21 mouse cellular contexts compared by ENCODE assay signal in genomic region chr19:5187439-5187838, GRCm38 (mm10).
DNase-seq lines count a peak whose midpoint lies in the region; ATAC-seq and TF ChIP-seq lines count a peak whose summit lies in the region.
"Had no signal": no experiment of that assay in that cellular context is flagged by ENCODE, and none has a peak within 500 bp of the region (broad histone marks: within the 10 kb centered on the region; RNA-seq: fewer than 3 reads in every experiment).

No protein-coding gene starts in this region.

- no peak for TF ChIP-seq EP300 in lung, postnatal 0 days (IDR thresholded peaks at IDR 0.05)

- no peaks in the 10 kb centered on the region for H3K27me3 ChIP-seq in kidney, adult 2 months (replicated peaks; ENCODE audit: control insufficient read depth, insufficient read depth, low read length)
- H3K27me3 ChIP-seq in lung, postnatal 0 days (replicated peaks; ENCODE audit: insufficient read depth, low read length): no peaks in the 10 kb centered on the region
- H3K27me3 ChIP-seq: heart, embryonic 13.5 days; hindbrain, embryonic 12.5 days; limb, embryonic 12.5 days; liver, embryonic 12.5 days; megakaryocyte, embryonic 14.5 days; midbrain, embryonic 13.5 days had no signal

- DNase-seq in adrenal gland, postnatal 10 days: peak; percentile 37
- no peak for DNase-seq in adrenal gland, adult 18-20 months (ENCODE audit: low spot score in 2 of 2)
- peak; percentile 69 for DNase-seq in kidney, adult 2 months
- DNase-seq in kidney, adult 18-20 months: no peak
- DNase-seq in lung, postnatal 0 days (ENCODE audit: low spot score): peak; percentile 26
- no peak for DNase-seq in lung, postnatal 25 days (ENCODE audit: low spot score)
- no peak for DNase-seq in c-Kit-positive CD71-positive TER-119-positive erythroid progenitor cells, embryonic 14.5 days (ENCODE audit: low spot score)
- DNase-seq: cerebellum, adult 9-10 months; gastrocnemius, postnatal 10 days; right cerebral cortex, postnatal 14 days; thymus, adult 2 months; thymus, postnatal 4 days had no signal

- TF ChIP-seq CTCF in kidney, adult 2 months (conservative IDR thresholded peaks at IDR 0.05; ENCODE audit: insufficient read depth, insufficient read length, low read depth, low read length): no peak
- no peak for TF ChIP-seq CTCF in lung, postnatal 0 days (IDR thresholded peaks at IDR 0.05)

- H3K9me3 ChIP-seq in lung, postnatal 0 days (ENCODE audit: low read length): no peaks in the 10 kb centered on the region

- H3K27ac ChIP-seq in kidney, adult 2 months (ENCODE audit: insufficient read depth, low read depth, low read length): no peak overlapping the region
- H3K27ac ChIP-seq in lung, postnatal 0 days (ENCODE audit: low read length): no peak overlapping the region
- H3K27ac ChIP-seq: heart, embryonic 13.5 days; hindbrain, embryonic 12.5 days; kidney, postnatal 0 days; limb, embryonic 12.5 days; liver, embryonic 12.5 days; midbrain, embryonic 13.5 days; stomach, postnatal 0 days had no signal

- no peaks in the 10 kb centered on the region for H3K36me3 ChIP-seq in kidney, adult 2 months (ENCODE audit: control insufficient read depth, insufficient read depth, low read length)
- no peaks in the 10 kb centered on the region for H3K36me3 ChIP-seq in lung, postnatal 0 days (ENCODE audit: insufficient read depth, low read length)
- H3K36me3 ChIP-seq: hindbrain, embryonic 12.5 days; midbrain, embryonic 13.5 days had no signal

- H3K4me3 ChIP-seq in kidney, adult 2 months (ENCODE audit: insufficient read depth, low read depth, low read length): no peak overlapping the region
- no peak overlapping the region for H3K4me3 ChIP-seq in lung, postnatal 0 days (ENCODE audit: low read depth, low read length)
- H3K4me3 ChIP-seq: heart, embryonic 13.5 days; hindbrain, embryonic 12.5 days; limb, embryonic 12.5 days; liver, embryonic 12.5 days; megakaryocyte, embryonic 14.5 days; midbrain, embryonic 13.5 days had no signal

- no peak for ATAC-seq in lung, postnatal 0 days
- ATAC-seq: forebrain, embryonic 16.5 days; liver, embryonic 12.5 days; midbrain, embryonic 13.5 days had no signal

- 53% methylated on average over 2 of the region's 2 CpGs for WGBS in kidney, adult 2 months
- WGBS in lung, postnatal 0 days: 67% methylated on average over 2 of the region's 2 CpGs

- no peak overlapping the region for H3K4me2 ChIP-seq in lung, postnatal 0 days (replicated peaks; ENCODE audit: low read depth, low read length)
- H3K4me2 ChIP-seq: heart, embryonic 13.5 days; hindbrain, embryonic 12.5 days; limb, embryonic 12.5 days; liver, embryonic 12.5 days; midbrain, embryonic 13.5 days had no signal

- H3K4me1 ChIP-seq in kidney, adult 2 months (ENCODE audit: control insufficient read depth, insufficient read depth, low read length): peaks cover under 1% of the 10 kb centered on the region; the same call in 1 of the 2 replicates
- H3K4me1 ChIP-seq in lung, postnatal 0 days (ENCODE audit: insufficient read depth, low read depth, low read length): no peaks in the 10 kb centered on the region
- H3K4me1 ChIP-seq: limb, embryonic 12.5 days had no signal

- no peak overlapping the region for H3K9ac ChIP-seq in lung, postnatal 0 days (replicated peaks; ENCODE audit: low read depth)
- H3K9ac ChIP-seq: heart, embryonic 13.5 days; hindbrain, embryonic 12.5 days; limb, embryonic 12.5 days; liver, embryonic 12.5 days; midbrain, embryonic 13.5 days had no signal

- TF ChIP-seq POLR2A in kidney, adult 2 months (IDR thresholded peaks at IDR 0.05; ENCODE audit: low read depth, low read length): no peak

Comparison
In these comparisons a context has a peak if more than half of its experiments do, and no peak if none do; other contexts are left out.
1. DNase-seq: peak in adrenal gland, postnatal 10 days (single experiment), kidney, adult 2 months (single experiment) and lung, postnatal 0 days (single experiment); none in adrenal gland, adult 18-20 months (0 of 2), kidney, adult 18-20 months (single experiment), lung, postnatal 25 days (single experiment) and c-Kit-positive CD71-positive TER-119-positive erythroid progenitor cells, embryonic 14.5 days (single experiment).